Mouse (Mus musculus): Measurements from ENCODE around the gene Paics.

DNA sequence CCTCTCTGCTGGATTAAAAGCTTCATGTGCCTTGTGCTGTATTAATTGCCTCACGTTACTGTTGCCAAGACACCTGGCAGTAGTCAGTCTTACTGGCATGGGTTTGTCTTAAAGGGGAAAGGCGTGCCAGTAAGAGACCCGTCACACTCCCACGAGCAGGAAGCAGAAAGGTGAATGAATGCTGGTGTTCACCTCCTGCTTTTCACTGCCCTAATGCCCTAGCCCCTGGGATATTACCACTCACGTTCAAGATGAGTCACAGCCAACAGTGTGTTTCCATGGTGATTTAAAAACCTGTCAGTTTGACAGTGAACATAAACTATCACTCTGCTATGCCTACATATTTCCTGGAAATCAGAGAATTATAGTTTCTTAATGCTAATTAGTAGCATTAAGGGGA, 18.1 kb downstream of the Paics start:
- no peak for TF ChIP-seq CTCF (IDR thresholded peaks at IDR 0.05; ENCODE audit: low read depth)
- TF ChIP-seq EP300 (IDR thresholded peaks at IDR 0.05; ENCODE audit: low read depth): no peak

All from liver, postnatal 0 days (tissue).